Mouse (Mus musculus): ENCODE data around the gene Agap1.

Agap1 gene

GRCm38 (mm10) chr1:89757545-89757944, 302.9 kb downstream of the Agap1 start:
- DNase-seq (ENCODE audit: low spot score): no peak

- DNase-seq (ENCODE audit: low spot score): no peak
Observed at GRCm38 (mm10) chr1:89763912-89764311, 309.3 kb downstream of the Agap1 start.

DNA sequence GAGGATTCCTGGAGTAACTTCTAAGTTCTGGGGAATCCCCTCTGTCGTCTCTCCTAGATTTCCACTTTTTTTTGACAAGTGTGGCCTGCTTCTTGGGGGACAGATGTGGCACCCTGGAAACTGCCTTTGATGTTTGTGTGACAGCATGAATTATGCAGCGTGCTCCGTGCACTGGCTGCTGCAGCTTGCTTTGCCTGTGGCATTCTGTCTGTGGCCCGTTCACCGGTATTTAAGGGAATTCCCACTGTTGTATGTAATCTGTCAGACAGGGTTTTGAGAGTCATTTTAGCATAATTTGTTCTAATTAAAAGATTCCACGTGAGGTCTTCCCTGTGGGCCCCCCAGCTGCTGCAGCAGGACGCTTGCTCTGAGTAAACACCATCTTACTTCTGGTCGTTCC, 312.3 kb downstream of the Agap1 start:
- DNase-seq (ENCODE audit: low spot score): no peak

DNA sequence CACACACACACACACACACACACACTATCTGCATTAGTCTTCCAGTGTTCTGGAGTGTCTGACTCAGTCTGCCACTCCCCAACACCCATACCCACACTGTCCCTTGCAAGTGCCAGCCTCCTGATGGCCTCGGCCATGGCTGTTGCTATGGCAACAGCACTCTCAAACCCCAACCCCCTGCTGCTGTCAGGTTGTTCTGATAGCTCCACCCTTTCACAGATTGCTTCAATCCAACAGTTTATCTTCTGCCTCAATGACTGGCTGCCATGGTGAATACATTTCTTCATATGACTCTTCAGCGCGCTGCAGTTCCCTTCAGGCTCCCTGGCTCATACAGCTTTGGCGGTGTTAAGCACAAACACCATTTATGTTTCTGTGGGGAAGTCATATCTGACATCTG, 315.0 kb downstream of the Agap1 start:
- DNase-seq (ENCODE audit: low spot score): no peak

GRCm38 (mm10) chr1:89770298-89770697, 315.7 kb downstream of the Agap1 start:
- DNase-seq (ENCODE audit: low spot score): no peak

- no peak for DNase-seq (ENCODE audit: low spot score)
Observed at GRCm38 (mm10) chr1:89775750-89776149, 321.1 kb downstream of the Agap1 start.

DNA sequence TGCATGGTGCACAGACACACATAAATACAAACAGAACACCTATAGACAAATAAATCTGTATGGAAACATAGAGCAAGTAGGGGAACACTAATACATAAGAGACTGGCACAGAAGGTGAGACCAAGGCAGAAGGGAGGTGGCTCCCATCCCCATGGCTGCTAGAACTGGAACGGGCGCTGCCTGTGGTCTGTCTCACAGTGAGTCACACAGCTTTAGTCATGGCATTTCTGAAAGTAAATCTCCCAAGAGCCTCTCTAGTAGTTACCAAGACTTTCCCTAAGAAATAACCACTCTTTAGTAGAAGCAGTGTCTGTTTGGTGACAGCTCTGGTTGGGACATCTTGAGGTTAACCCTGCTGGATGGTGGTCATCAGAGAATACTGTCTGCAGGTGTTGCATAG, 326.1 kb downstream of the Agap1 start:
- no peak for DNase-seq (ENCODE audit: low spot score)

DNA sequence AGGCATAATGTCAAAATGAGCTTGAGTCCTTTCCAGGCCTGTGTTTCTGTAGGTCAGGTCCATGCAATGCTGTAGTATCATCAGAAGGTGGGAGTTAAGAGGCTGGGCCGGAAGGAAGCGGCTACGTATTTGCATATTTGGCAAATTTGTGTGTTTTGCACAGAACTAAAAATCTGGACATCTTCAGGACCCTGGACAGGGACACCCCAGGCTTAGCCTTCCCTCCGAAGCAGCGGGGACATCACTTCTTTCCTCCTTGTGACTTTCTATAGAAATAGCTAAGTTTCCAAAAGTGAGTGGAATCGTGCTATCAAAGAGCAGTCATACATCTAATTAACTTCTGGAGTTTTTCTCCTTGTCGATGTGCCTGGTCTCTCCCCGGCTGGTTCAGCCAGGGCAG, 327.3 kb downstream of the Agap1 start:
- DNase-seq (ENCODE audit: low spot score): peak; percentile 9

DNA sequence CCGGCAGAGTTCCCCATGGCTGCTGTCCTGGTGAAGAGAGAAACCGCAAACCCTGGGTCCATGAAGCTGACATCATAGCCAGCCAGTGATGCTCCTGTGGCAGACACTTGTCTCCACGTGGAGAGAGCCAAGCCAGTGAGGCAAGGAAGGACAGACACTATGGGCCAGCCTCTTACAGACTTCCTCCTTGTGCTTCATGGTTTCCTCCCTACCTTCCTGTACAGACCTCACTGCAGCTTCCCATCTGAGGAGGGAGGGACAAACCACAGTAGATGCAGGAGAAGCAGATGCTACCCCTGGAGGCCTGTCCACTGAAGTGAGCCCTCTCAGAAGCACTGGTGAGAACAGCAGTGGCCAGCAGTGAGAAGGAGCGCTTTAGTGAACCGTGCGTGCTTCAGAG, 332.2 kb downstream of the Agap1 start:
- DNase-seq (ENCODE audit: low spot score): no peak

- DNase-seq (ENCODE audit: low spot score): no peak
Observed at GRCm38 (mm10) chr1:89798724-89799123, 344.1 kb downstream of the Agap1 start.

- no peak for DNase-seq (ENCODE audit: low spot score)
Observed at GRCm38 (mm10) chr1:89801506-89801905, 346.9 kb downstream of the Agap1 start.

- DNase-seq (ENCODE audit: low spot score): no peak
Observed at GRCm38 (mm10) chr1:89804981-89805380, 350.4 kb downstream of the Agap1 start.

GRCm38 (mm10) chr1:89812816-89813215, 358.2 kb downstream of the Agap1 start:
- no peak for DNase-seq (ENCODE audit: low spot score)

GRCm38 (mm10) chr1:89816487-89817206, 362.0 kb downstream of the Agap1 start:
- no peak for DNase-seq (ENCODE audit: low spot score)

DNA sequence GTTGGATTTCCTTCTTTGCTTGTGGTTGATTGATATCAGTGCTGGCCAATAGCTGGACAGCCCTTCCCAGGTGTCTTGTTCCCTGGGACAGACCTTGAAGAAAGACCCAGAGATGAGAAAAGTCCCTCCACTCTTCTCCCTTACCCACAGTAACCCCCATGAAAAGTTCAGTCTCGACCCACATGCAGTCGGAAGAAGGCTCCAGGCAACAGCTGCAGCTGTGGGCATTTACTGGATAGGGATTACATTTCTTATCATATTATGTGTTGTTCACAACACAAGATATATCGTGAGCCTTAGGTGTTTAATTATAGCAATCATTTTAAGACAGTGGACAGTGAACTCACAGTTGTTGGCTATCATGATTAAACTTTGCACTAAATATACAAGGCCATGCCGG, 367.2 kb downstream of the Agap1 start:
- DNase-seq (ENCODE audit: low spot score): no peak

GRCm38 (mm10) chr1:89822431-89822830, 367.8 kb downstream of the Agap1 start:
- no peak for DNase-seq (ENCODE audit: low spot score)

DNA sequence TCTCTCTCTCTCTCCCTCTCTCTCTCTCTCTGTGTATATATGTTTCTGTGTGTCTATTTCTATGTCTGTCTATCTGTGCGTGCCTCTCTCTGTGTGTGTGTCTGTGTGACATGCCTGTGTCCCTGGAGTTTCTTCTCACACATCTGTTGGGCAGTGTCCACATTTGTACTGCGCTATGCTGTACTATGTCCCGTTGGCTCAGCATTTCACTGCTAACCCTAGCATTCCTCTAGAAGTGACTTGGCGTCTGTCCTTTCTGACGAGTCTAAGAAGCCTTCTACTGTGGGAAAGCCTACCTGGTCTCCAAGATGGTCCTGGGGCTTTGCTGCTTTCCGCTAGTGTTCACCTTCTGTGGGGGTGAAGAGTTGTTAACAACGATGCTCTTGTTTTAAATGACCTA, 368.4 kb downstream of the Agap1 start:
- no peak for DNase-seq (ENCODE audit: low spot score)

GRCm38 (mm10) chr1:89827051-89827450, 372.4 kb downstream of the Agap1 start:
- DNase-seq (ENCODE audit: low spot score): no peak

DNA sequence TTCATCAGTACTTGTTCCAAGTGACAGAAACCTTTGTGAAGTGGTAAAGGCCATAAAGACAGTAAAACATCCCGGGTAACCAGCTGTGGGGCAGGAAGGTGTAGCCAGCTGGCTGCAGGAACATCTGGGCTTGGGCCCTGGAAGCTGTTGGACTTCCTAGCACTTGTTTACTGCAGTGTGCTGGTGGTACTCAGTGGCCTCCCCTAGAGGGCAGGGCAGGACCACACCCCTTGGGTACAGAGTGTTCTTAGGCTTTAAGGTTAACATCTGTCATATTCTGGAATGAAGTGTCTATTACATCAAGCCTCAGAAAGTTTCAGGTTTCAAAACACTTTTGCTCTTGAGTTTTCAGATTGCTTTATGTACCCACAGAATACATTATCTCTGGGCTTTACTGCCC, 376.5 kb downstream of the Agap1 start:
- no peak for DNase-seq (ENCODE audit: low spot score)

GRCm38 (mm10) chr1:89844064-89844463, 389.5 kb downstream of the Agap1 start:
- DNase-seq (ENCODE audit: low spot score): no peak

- DNase-seq (ENCODE audit: low spot score): no peak
Observed at GRCm38 (mm10) chr1:89845487-89845886, 390.9 kb downstream of the Agap1 start.

- DNase-seq (ENCODE audit: low spot score): no peak
Observed at GRCm38 (mm10) chr1:89846148-89846547, 391.5 kb downstream of the Agap1 start.

DNA sequence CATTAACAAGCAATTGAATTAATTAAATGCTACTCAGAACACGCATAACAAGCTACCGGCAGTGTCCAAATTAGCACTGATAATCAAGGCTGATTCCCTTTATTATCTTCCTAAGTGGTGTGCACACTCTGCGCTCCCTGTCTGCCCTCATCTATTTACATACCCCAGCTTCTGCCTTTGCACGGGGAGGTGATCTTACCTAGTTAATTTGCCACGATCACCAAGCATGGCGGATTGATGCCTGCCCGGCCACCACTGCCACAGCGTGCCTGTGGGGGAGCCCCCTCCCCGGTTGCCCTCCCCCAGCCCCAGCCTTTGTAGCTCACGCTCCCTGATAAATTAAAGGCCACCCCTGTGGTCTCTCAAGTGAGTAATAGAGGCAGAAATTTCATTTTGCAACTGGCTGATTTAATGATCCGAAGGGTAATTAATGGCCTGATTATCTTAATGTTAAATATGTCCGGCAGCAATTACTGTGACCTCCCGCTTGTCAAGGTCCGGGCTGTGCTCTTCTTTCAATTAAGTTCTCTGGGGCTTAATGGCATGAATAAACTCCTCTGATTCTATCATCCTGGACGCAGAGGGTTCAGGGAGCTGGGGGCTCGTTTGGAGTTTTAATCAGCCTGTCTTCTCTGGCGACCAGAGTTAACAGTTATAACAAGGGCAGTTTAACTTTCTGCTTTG, 393.9 kb downstream of the Agap1 start:
- DNase-seq (ENCODE audit: low spot score): no peak
